Mouse (Mus musculus) CD8-positive naive resting alpha-beta T cell, adult 2 months (primary cell): ENCODE measurements around the gene Sptbn4.

Experiments used
- DNase-seq, 2 experiments: peaks; one replicate each; pipeline ENCODE4 v3.0.0; 2022; ENCODE audit warnings: low read depth in 2 of 2, low spot score in 2 of 2

The Sptbn4 gene

DNA sequence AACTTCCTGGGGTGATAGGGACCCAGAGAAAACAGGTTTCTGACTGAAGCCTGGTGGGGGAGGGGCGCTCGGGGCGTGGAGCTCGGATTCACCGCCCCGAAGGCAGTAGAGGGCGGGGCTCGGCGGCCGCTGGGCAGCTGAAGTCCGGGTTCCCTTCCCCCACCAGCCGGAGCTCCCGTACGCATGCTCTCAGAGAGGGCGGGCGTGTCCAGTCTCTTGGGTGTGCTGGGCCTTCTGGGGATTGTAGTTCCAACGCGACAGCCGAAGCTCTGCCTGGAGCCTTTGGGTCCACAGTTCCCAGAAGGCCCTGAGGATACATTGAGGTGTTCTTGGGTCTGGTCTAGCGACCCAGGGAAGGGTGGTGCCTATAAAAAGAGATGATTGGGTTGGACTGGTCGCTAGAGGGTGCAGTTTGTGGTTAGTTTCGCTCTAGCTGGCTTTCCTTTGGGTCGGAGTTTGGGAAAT, 27.0 kb upstream of the Sptbn4 start:
- peak; percentile 79 to 81 for DNase-seq

DNA sequence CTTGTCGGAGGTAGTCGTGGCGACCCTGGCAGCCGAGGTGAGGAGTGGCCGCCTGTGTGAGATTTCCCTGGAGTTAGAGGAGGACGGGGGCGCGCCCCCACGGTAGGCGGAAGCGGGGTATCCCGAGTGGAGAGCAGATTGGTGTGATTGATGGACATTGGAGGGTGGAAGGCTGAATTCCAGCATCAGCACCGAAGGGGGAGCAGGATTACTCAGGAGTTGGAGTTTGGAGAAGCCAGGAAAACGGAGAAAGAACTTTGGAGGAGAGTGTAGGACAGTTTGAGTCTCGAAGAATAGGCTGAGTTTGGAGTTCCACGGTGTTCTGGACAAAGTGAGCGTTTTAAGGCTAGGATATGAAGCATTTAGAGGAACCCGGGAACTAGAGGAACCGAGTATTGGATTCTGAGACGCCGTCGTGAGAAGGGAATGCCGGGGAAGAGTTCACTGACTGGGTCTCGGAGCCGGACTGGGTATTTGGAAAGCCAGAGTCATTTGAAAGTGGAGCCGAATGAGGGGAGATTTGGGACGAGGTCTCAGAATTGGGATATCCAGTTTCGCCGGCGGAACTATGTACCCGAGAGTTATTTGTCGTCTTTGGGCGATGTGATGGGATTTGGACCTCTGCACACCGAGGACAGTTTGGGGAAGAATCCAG, 26.5 kb upstream of the Sptbn4 start:
- no peak for DNase-seq

DNA sequence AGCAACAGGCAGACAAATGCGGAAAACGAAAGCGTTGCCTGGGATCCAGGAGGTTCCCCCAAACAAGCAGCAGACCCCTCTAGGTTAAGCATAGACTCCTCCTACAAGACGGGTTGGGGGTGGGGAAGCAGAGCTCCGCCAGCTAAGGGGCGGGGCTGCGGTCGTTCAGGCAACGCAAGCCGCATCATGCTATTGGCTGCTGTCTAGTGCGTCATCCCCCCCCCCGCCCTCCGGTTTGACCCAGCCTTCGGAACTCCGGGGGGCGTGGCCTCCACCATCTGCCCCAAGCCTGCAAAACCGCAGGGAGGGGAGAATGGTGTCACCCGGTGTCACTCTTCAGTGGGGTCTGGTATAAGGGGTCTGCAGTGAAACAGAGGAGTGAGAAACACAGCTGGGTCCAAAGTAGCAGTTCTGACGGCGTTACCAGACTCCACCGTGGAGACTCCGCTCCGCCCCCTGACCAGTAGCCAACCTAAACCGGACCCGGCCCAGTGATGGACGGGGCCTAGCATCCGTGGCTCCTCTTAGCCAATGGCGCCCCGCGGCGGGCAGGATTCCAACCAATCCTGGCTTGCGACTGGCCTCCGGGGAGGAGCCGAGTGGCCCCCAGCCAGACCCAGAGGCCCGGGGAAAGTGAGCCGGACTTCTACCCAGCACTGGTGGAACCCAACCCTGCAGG, 25.8 kb upstream of the Sptbn4 start, which contains the start of gene Sertad3:
Gene Sertad3, plus strand, starts transcription at position 613 of the 679 bp plus-strand sequence.
- DNase-seq, result peak; percentile 91 to 95

DNA sequence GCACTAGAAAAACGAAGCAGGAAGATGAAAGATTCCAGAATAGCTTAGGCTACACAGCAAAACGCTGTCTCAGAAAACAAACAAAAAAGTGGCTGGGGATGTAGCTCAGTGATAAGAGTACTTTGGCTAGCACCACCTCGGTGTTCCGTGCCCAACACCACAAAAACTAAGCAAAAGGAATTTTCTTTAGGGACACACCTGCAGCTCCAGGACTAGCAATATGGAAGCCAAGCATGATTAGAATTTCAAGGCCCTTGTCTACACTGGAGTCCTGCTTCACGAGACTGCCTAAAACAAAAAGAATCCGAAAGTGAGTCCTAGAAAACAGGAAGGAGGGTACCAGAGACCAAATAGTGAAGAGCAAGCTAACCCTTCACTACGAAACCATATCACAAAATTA, 25.1 kb upstream of the Sptbn4 start:
- no peak for DNase-seq

DNA sequence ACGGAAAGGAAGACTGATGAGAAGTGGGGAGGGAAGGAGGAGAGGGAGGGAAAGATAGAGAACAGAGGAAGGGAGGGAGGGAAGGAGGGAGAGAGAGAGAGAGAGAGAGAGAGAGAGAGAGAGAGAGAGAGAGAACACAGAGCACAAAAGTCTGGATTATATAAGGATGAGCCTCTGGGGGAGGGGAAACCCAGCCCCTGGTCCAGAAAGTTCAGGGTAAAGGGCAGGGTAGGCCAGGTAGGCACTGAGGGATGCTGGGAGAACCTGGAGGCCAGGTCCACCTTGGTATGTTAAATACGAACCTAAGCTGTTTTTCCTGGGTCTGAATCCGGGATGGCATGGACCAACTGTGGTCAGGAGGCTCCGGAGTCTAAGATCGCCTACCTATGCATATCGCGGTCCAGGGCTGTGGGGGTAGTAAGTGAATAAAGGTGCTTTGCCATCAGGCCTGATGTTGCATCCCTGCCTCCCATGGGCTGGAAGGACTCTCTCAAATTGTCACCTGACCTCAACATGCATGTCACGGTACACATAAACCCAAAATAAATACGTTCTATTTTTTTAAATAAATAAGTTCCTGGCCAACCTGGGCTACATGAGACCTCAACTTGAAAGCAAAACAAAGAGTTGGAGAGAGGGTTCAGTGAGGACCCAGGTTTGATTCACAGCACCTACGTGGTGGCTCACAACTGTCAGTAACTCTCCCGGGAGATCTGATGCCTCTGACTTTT, 24.1 kb upstream of the Sptbn4 start:
- DNase-seq, result no peak

DNA sequence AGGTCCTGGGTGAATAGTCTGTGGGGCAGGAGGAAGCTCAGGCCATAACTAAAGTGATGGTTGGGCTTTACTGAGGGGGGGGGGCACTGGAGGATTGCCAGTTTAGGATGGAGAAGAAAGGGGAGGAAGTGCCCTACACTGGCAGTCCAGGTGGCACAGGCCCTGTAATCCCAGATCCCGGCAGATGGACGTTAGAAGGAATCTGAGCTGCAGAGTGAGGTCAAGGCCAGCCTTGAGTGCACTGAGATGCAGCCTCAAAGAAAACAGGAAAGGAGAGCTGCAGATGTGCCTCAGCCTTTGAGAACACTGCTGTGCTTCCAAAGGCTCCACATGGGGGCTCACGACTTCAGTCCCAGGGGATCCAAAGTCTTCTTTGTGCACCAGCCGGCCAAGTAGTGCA, 20.2 kb upstream of the Sptbn4 start:
- DNase-seq, result no peak

DNA sequence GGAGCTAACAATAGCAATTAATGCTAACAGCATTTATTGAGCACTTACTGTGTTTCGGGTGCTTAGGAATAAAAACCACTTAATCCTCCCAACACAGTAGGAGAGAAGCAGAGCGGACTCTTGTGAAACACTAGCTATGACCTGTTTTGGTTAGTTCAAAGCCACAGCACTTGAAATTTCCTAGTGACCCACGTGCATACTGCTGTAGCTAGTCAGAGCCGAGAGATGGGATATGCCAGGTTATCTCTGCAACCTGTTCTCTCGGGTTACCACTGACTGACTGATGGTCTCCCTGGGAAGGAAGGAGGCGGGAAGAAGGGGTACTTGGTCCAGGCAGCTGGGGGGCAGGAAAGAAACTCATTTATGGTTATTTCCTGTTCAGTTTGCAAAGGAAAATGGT, 13.0 kb upstream of the Sptbn4 start:
- no peak for DNase-seq

DNA sequence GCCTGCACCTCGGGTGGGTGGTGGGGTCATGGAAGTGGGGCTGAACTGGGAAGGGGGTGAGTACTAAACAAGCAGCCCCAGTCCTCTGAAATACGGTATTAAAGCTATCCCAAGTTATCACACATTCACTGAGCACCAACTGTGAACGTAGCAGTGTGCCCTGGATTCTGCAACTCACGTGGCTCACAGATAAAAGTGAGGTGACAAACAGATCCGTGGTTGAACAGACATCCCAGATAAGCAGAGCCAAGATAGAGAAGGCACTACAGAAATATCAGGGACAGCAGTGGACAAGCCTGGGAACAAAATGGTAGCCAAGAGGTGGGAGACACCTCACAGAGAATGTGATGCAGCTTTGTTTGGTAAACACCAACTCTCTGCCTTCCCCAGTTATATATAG, 12.2 kb upstream of the Sptbn4 start:
- DNase-seq, result no peak

DNA sequence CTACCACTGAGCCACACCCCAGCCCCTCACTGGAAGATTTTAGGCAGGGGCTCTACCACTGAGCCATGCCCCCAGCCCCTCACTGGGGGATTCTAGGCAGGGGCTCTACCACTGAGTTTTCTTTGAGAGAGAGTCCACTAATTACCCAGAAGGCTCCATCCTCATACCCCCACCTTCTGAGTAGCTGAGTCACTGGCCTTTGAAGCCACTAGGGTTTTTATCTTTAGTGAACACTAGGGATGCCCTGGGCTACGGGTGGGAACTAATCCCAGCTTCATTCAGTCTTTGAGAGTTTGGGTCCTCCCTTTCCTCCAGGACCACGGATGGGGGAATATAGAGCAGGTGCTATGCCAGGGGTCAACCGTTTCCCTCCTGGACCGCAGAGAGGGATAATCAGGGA, 11.1 kb upstream of the Sptbn4 start:
- DNase-seq, result no peak

DNA sequence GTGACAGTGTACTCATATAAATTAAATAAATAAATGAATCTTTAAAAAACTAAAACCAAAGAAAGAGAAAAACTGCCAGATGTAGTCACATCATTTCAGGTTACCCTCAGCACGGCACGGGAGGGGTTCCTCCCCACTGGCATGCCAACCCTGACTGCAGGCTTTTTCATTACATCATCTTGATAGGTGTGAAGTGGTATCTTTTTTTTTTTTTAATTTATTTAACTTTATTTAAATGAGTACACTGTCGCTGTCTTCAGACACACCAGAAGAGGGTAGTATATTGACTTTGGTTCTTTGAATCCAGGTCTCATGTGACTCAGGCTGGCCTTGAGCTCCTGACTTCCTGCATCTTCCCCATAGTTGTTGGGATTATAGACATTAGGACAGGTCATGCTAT, 7.8 kb upstream of the Sptbn4 start:
- no peak for DNase-seq

DNA sequence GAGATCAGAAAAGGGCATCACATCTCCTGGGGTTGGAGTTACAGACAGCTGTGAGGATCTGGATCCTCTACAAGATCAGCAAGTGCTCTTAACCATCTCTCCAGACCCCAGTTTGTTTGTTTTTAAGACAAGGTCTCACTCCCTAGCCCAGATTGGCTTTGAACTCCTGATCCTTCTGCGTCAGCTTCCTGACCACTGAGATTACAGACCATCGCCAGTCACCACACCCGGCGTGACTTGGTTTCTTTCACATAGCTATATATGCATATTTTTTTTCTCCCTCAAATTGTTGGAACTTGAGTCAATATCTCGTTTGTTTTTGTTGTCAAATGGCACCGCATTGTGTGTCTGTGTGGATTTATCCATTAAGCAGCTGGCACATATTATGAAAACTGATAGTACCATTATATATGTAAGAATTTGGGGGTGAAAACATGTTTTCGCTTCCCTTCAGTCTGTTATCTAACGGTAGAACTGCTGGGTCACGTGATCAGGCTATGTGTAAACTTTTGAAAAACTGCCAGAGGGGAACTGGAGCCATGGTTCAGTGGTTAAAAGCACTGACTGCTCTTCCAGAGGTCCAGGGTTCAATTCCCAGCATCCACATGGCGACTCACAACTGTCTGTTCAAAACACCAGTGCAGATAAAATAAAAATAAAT, 7.1 kb upstream of the Sptbn4 start:
- DNase-seq, result no peak

DNA sequence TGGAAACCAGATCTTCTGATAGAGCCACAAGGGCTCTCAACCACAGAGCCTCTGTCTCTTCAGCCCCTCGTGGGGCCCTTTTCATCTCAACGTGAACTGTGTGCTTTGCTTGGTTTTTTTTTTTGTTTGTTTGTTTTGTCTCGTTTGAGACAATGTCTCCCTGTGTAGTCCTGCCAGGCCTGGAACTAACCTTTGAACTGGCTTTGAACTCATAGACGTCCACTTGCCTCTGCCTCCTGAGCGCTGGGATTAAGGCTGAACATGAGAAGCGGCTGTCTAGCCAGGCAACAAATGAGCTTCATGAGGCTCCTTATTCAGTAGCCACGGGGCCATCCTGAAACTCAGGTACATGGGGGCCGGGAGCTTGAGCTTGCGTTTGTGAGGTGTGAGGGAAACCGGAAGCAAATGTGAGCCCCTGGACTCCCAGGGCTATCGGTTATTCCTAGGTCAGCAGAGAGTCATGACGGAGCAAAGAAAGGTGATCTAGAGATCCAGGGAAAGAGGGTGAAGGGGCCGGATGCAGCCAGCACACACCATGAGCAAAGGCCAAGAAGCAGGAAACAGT, 4.8 kb upstream of the Sptbn4 start:
- no peak for DNase-seq

DNA sequence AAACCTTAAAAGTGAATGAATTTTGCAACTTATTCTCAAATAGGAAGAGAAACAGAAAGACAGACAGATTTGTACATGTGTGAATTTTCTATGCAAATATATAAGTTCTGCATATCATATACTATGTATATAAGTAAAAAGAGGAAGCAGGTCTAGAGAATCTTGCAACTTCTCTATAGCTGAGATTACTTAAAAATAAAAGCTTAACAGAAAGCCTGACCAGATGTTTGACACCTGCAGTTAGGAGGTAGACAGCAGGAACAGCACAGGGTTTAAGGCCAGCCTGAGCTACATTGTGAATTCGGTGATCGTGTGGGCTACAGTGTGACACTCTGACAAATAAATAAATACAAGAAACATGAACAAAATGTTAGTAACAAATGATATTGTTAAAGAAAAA, 3.9 kb upstream of the Sptbn4 start:
- DNase-seq, result no peak

DNA sequence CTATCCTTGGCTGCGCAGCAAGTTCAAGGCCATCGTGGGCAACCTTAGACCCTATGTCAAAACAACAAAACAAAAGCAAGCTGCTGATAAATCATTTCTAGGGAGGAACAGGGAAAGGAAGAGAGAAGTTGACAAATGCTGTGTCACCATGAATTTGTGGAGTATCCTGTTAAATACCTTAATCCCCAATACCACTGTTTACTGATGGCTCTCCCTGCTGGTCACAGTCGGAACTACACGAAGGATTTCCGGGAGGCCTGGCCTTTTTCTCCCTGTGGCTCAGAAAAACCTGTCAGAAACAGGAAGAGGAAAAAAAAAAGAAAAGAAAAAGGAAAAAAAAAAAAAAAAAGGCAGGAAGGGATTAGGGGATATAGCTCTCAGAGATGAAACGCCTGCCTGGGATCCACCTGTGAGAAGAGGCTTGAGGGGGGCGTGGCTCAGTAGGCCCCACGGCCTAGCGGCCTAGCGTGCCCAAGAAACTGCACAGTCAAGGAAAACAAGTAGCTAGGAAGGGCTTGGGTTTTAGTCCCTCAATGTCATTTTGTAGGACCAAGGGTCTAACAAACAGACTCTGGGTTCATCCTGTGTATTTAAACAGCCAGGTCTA, 1.9 kb upstream of the Sptbn4 start:
- DNase-seq, result peak; percentile 15 to 28

DNA sequence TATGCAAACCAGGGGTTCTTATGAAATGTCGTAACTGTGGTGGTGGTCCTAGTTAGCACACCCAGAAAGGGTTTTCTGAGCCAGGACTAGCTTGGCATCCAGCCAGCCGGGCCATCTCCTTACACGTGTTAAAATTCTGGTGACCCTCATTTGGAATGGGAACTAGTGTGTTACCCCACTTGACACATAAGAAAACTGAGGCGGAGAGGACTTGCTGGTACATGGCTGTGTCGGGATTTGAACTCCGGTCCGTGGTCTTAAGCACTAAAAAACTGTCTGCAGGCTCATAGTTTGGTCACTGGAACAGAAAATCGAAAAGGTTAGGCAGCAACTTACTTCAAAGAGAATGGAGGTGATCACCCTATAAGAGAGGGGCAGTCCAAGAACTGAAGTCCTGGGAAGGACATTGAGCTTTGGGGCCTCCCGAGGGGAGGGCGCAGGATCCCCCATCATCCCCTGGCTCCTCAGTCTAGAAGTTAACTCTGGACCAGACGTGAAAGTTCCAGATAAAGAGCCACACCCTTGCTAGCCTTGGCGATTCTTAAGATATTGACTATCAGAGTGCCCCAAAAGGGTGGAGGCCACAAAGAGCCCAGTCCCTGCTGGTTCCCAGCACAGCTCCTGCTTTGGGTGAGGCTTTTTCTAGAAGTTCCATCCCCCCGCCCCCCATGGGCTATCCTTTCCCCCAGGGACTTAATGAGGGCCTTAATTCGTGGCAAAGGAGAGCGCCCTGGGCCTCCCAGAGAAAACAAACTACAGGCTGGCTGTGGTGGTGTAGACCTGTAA, 1.1 kb upstream of the Sptbn4 start:
- no peak for DNase-seq

DNA sequence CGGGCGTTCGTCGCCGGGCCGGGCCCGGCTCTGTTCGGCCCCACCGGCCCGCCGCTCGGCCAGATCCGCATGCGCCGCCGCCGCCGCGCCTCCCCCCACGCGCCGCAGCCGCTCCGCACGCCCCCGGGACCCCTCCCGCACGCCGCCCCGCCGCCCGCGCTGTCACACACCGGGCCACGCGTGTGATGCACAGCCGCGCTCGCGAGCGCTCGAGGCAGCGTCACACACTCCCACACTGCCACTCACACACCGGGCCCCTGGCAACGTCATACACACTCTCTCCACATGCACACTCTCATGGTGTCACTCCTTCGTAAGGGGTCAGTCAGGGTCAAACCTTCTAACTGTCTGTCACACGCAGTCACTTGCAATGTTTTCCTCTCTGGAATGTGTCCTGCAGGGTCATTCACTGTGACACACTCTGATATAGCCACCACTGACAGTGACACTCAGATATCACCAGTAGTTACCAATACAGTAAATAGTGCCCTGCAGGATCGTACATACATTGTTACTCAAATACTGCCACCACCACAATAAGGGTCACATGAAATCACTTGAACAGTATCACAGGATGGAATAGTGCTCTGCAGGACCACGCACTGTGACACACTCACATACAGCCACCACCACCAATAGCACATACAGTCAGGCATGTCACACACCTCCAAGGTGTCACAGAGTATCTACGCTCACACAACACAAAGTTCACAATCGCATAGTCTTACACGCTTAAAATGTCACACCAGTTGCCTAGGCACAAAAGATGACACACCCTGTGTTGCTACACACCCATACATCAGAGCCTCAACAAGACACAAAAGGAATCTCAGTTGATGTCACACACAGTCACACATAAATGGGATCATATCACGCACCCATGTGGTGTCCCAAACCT, 716 bp downstream of the Sptbn4 start:
- DNase-seq, result peak; percentile 8 to 13

DNA sequence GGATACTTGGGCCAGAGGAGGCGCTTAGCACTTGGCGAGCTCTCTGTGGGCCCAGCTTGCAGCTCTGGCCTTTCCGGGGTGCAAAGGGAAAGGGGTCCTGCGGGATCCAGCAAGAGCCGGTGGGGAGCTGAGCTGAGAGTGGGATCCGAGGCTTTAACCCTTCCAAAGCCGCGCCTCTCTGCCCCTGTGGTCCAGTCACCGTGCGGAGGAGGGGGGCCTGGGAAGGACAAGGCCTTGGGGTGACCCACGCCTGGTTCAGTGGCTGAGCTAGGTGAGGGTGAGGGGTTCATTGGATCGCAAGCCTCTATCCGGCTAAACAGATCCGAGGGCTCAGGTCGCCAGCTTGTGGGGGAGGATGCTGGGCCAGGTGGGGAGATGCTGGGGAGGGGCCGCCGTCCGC, 1.4 kb downstream of the Sptbn4 start:
- DNase-seq, result no peak

DNA sequence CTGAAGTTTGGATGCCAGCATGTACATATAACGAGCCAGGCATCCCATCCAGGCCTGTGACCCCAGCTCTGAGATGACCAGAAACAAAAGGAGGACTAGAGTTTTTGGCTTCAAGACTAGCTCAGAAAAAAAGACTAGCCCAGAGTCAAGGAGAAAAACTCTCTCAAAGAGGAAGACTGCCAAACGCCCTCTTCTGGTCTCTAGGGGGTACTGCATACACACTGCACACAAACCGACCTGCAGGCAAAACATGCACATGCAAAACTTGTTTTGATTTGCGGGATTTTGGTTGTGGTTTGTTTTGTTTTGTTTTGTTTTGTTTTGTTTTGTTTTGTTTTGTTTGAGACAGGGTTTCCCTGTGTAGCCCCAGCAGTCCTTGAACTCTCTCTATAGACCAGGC, 7.5 kb downstream of the Sptbn4 start:
- no peak for DNase-seq

DNA sequence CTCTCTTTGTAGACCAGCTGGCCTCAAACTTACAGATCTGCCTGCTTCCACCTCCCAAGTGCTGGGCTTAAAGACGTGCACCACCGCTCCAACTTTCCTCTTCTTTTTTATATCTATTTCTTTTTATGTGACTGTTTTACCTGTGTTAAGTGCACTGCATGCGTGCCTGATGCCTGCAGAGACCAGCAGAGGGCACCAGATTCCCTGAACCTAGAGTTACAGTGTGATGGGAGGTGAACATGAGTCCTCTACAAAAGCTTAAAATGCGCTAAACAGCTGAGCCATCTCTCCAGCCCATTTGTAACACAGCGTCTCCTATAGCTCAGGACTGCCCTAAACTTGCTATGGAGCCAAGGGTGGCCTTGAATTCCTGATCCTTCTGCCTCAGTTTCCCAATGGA, 9.9 kb downstream of the Sptbn4 start:
- peak; percentile 26 to 40 for DNase-seq
